Comparison of ENCODE assay signal across 26 mouse cellular contexts in genomic region chr5:144146898-144147297, GRCm38 (mm10). TPM values are rescaled to one million over a fixed set of nuclear protein-coding genes. Genes with fewer than 3 reads are reported as not detected.
DNase-seq lines count a peak whose midpoint lies in the region; ATAC-seq lines count a peak whose summit lies in the region.
"Had no signal": no experiment of that assay in that cellular context is flagged by ENCODE, and none has a peak within 500 bp of the region (broad histone marks: within the 10 kb centered on the region; RNA-seq: fewer than 3 reads in every experiment).

No protein-coding gene starts in this region.

- H3K9me3 ChIP-seq in lung, embryonic 15.5 days = no peaks in the 10 kb centered on the region
- H3K9me3 ChIP-seq in midbrain, embryonic 10.5 days (replicated peaks) = no peaks in the 10 kb centered on the region
- H3K9me3 ChIP-seq: embryonic facial prominence, embryonic 12.5 days; embryonic facial prominence, embryonic 15.5 days; forebrain, embryonic 12.5 days; forebrain, embryonic 15.5 days; heart, embryonic 12.5 days had no signal

- no peak overlapping the region for H3K9ac ChIP-seq in lung, embryonic 15.5 days
- H3K9ac ChIP-seq: embryonic facial prominence, embryonic 12.5 days; embryonic facial prominence, embryonic 15.5 days; forebrain, embryonic 12.5 days; forebrain, embryonic 15.5 days; heart, embryonic 12.5 days; hindbrain, embryonic 14.5 days had no signal

- H3K4me2 ChIP-seq in lung, embryonic 15.5 days = no peak overlapping the region
- H3K4me2 ChIP-seq: embryonic facial prominence, embryonic 12.5 days; embryonic facial prominence, embryonic 15.5 days; forebrain, embryonic 12.5 days; forebrain, embryonic 15.5 days; heart, embryonic 12.5 days; hindbrain, embryonic 14.5 days had no signal

- H3K4me3 ChIP-seq in lung, embryonic 15.5 days = no peak overlapping the region
- H3K4me3 ChIP-seq in midbrain, embryonic 10.5 days = no peak overlapping the region
- H3K4me3 ChIP-seq: embryonic facial prominence, embryonic 12.5 days; embryonic facial prominence, embryonic 15.5 days; forebrain, embryonic 12.5 days; forebrain, embryonic 15.5 days; heart, embryonic 12.5 days had no signal

- peaks cover 12% of the 10 kb centered on the region; the same call in 1 of the 2 replicates for H3K36me3 ChIP-seq in lung, embryonic 15.5 days
- H3K36me3 ChIP-seq in midbrain, embryonic 10.5 days = peaks cover 77% of the 10 kb centered on the region

- peaks cover 29% of the 10 kb centered on the region for H3K4me1 ChIP-seq in lung, embryonic 15.5 days
- no peaks in the 10 kb centered on the region for H3K4me1 ChIP-seq in midbrain, embryonic 10.5 days
- H3K4me1 ChIP-seq: embryonic facial prominence, embryonic 12.5 days; embryonic facial prominence, embryonic 15.5 days; forebrain, embryonic 12.5 days; forebrain, embryonic 15.5 days had no signal

- H3K27ac ChIP-seq in lung, embryonic 15.5 days = 0 out of 2 replicates have a peak overlapping the region, but pooled peaks have one; percentile 33
- H3K27ac ChIP-seq in midbrain, embryonic 10.5 days (replicated peaks) = no peak overlapping the region
- H3K27ac ChIP-seq: embryonic facial prominence, embryonic 12.5 days; embryonic facial prominence, embryonic 15.5 days; forebrain, embryonic 12.5 days; forebrain, embryonic 15.5 days; hindbrain, embryonic 14.5 days; hindbrain, postnatal 0 days had no signal

- ATAC-seq in lung, embryonic 15.5 days (ENCODE audit: borderline replicate concordance, extremely low read depth, low FRiP score, low TSS enrichment) = no peak
- ATAC-seq: activated CD4-positive, CD25-positive, alpha-beta regulatory T cell, adult 4 months; forebrain, embryonic 15.5 days; hindbrain, postnatal 0 days had no signal

- H3K27me3 ChIP-seq in lung, embryonic 15.5 days = no peaks in the 10 kb centered on the region
- no peaks in the 10 kb centered on the region for H3K27me3 ChIP-seq in midbrain, embryonic 10.5 days (ENCODE audit: low read depth, poor library complexity, severe bottlenecking)
- H3K27me3 ChIP-seq: embryonic facial prominence, embryonic 12.5 days; embryonic facial prominence, embryonic 15.5 days; forebrain, embryonic 12.5 days; forebrain, embryonic 15.5 days; heart, embryonic 12.5 days had no signal

- peak; percentile 34 for DNase-seq in urinary bladder, postnatal 14 days (ENCODE audit: low spot score)
- DNase-seq in urinary bladder, adult 18-20 months (ENCODE audit: low spot score in 2 of 2) = no peak
- DNase-seq in lung, postnatal 14 days = peak; percentile 59
- DNase-seq in lung, postnatal 4 days = peak; percentile 41 to 59
- no peak for DNase-seq in ovary, postnatal 36 days (ENCODE audit: low spot score)
- DNase-seq in cerebellum, adult 11-12 months = no peak
- no peak for DNase-seq in midbrain, embryonic 10.5 days (ENCODE audit: low spot score)
- DNase-seq: adrenal gland, adult 8-10 months; adrenal gland, postnatal 25 days; cerebellum, adult 2 months; cerebellum, adult 9-11 months; cerebellum, postnatal 25 days; gastrocnemius, postnatal 10 days; gastrocnemius, postnatal 36 days; heart, adult 11 months; heart, postnatal 14 days; heart, postnatal 4 days had no signal

RNA-seq across cellular contexts. Expression of gene Bhlha15, which starts 43.2 kb away (rescaled TPM):
- 0.44 and 0.46 TPM in 2 replicates for polyA plus RNA-seq in lung, embryonic 15.5 days (2015; fragmentation: Nextera tagmentation; extraction: Ambion mirVana)
- polyA plus RNA-seq in midbrain, embryonic 10.5 days (2016; fragmentation: Nextera tagmentation; extraction: Ambion mirVana) = 0.07 and 0.16 TPM in 2 replicates

RNA-seq across cellular contexts. Expression of gene Lmtk2, which starts 46.7 kb away (rescaled TPM):
- polyA plus RNA-seq in lung, embryonic 15.5 days (2015; fragmentation: Nextera tagmentation; extraction: Ambion mirVana) = 4.0 and 4.4 TPM in 2 replicates
- 4.5 and 5.4 TPM in 2 replicates for polyA plus RNA-seq in midbrain, embryonic 10.5 days (2016; fragmentation: Nextera tagmentation; extraction: Ambion mirVana)

Comparison
In these comparisons a context has a peak if more than half of its experiments do, and no peak if none do; other contexts are left out.
1. DNase-seq: peak in urinary bladder, postnatal 14 days (single experiment), lung, postnatal 14 days (single experiment) and lung, postnatal 4 days (2 of 2); none in urinary bladder, adult 18-20 months (0 of 2), ovary, postnatal 36 days (single experiment), cerebellum, adult 11-12 months (single experiment) and midbrain, embryonic 10.5 days (single experiment).